1 mouse cellular context compared by ENCODE assay signal in the genomic region with DNA sequence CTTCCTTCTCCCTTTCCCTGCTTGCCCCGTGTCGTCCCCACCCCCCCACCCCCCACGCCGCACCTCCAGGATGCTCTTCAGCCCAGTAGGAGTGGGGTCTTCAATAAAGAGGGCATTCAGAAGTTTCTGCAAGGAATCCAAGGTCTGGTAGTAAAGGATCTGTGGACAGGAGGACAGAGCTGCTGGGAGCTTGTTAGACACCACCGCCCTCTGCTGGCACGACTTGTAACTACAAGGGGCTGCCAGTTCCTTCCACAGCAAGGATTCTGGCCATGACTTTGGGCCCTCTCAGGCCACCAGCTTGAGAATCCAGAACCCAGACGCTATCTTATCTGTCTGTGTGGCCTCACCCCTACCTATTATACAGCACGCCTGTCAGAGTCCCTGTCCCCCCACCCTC.
TF ChIP-seq lines count a peak whose summit lies in the region.

No protein-coding gene starts in this region.

TF ChIP-seq in CH12.LX, 34 proteins besides CTCF, POLR2A, EP300 and RAD21:
- TF ChIP-seq IRF4 (IDR thresholded peaks at IDR 0.05; ENCODE audit: low read depth, low read length) (0 out of 2 replicates have a peak, but pooled peaks have one; percentile 9), MAX (IDR thresholded peaks at IDR 0.05; ENCODE audit: low read length) (0 out of 2 replicates have a peak, but pooled peaks have one; percentile 45), ZKSCAN1 (IDR thresholded peaks at IDR 0.05; ENCODE audit: borderline replicate concordance, low read depth, low read length) (no peak), UBTF (IDR thresholded peaks at IDR 0.05; ENCODE audit: low read depth, low read length) (no peak), ELF1 (IDR thresholded peaks at IDR 0.05; ENCODE audit: low read depth, low read length) (peak; percentile 39; the same call in 1 of the 2 replicates), TCF12 (IDR thresholded peaks at IDR 0.05; ENCODE audit: low read depth, low read length) (0 out of 2 replicates have a peak, but pooled peaks have one; percentile 34), ZC3H11A (IDR thresholded peaks at IDR 0.05; ENCODE audit: low read depth, low read length) (peak; percentile 81), MAZ (IDR thresholded peaks at IDR 0.05; ENCODE audit: low read depth, low read length) (0 out of 2 replicates have a peak, but pooled peaks have one; percentile 29), USF2 (conservative IDR thresholded peaks at IDR 0.05; ENCODE audit: low read depth, low read length) (no peak), SMC3 (IDR thresholded peaks at IDR 0.05; ENCODE audit: low read depth, low read length) (peak; percentile 94), E2F4 (IDR thresholded peaks at IDR 0.05; ENCODE audit: insufficient replicate concordance, low read depth, low read length) (no peak), JUN (IDR thresholded peaks at IDR 0.05; ENCODE audit: insufficient read depth, low read depth, low read length) (no peak)
